Mouse (Mus musculus) midbrain, postnatal 0 days (tissue): ENCODE results near the gene Sars. TPM values are rescaled to one million over a fixed set of nuclear protein-coding genes. Genes with fewer than 3 reads are reported as not detected.
A peak's percentile ranks its signal among the peaks of the same experiment; 100 is the strongest.

Source experiments
- ATAC-seq: fragments of 200-750 bp; cut with Nextera tagmentation; 2 replicates; pipeline ENCODE4 v1.8.0; 2017; ENCODE audit warnings: moderate number of reproducible peaks, mild to moderate bottlenecking, moderate TSS enrichment, moderate library complexity; ENCODE audit not compliant: low FRiP score
- DNase-seq: peaks from one replicate; pipeline ENCODE4 v3.0.0-alpha.2; 2015; ENCODE audit warnings: low spot score
- H3K27ac ChIP-seq: fragments of 300-500 bp; sonication (generic); 2 replicates; pipeline ENCODE4 v1.5.1; 2014; ENCODE audit warnings: low read depth, mild to moderate bottlenecking, low read length, mixed read lengths
- H3K27me3 ChIP-seq: fragments of 300-500 bp; sonication (generic); 2 replicates; pipeline ENCODE4 v1.6.1; 2014; ENCODE audit warnings: low read length, control low read depth, mixed read lengths; ENCODE audit not compliant: insufficient read depth
- H3K36me3 ChIP-seq: fragments of 300-500 bp; sonication (generic); 2 replicates; pipeline ENCODE4 v1.6.1; 2014; ENCODE audit warnings: low read length, control low read depth, mixed read lengths; ENCODE audit not compliant: insufficient read depth
- H3K4me1 ChIP-seq: fragments of 300-500 bp; sonication (generic); 2 replicates; pipeline ENCODE4 v1.6.1; 2014; ENCODE audit warnings: mild to moderate bottlenecking, control low read depth, antibody characterized with exemption, low read length, mixed read lengths; ENCODE audit not compliant: insufficient read depth
- H3K4me2 ChIP-seq: fragments of 300-500 bp; sonication (generic); 2 replicates; pipeline ENCODE4 v1.6.1; 2014; ENCODE audit warnings: low read depth, mild to moderate bottlenecking, low read length, mixed read lengths; ENCODE audit not compliant: poor library complexity, severe bottlenecking
- H3K4me3 ChIP-seq: fragments of 300-500 bp; sonication (generic); 2 replicates; pipeline ENCODE4 v1.5.1; 2014; ENCODE audit warnings: low read depth, mild to moderate bottlenecking, low read length, moderate library complexity
- H3K9ac ChIP-seq: fragments of 300-500 bp; sonication (generic); replicated peaks from 2 replicates; pipeline ENCODE4 v1.6.1; 2014; ENCODE audit warnings: mild to moderate bottlenecking, low read length, moderate library complexity, mixed read lengths; ENCODE audit not compliant: poor library complexity, severe bottlenecking
- H3K9me3 ChIP-seq: fragments of 300-500 bp; sonication (generic); 2 replicates; pipeline ENCODE4 v1.6.1; 2016; ENCODE audit warnings: low read length, control low read depth
- CTCF ChIP-seq: IDR thresholded peaks from 2 replicates; pipeline ENCODE4 v1.5.1; 2016; ENCODE audit warnings: antibody characterized with exemption, mild to moderate bottlenecking
- WGBS: fragments of 180-500 bp; shearing (Covaris S2); extraction: QIAGEN DNeasy Blood & Tissue Kit; methylation state at CpG from one replicate; pipeline ENCODE4 v1.1.7; 2014; 5-methylcytosine and 5-hydroxymethylcytosine counted together
- polyA plus RNA-seq: library from polyadenylated mRNA; unstranded; fragments of >200 nt; fragmentation: Nextera tagmentation; extraction: Ambion mirVana; gene quantifications from 2 replicates; pipeline ENCODE4 v1.2.1, GENCODE M21; 2015
- total RNA-seq: library from RNA; depleted of rRNA; stranded (reverse); fragments of >200 nt; gene quantifications from 2 replicates; pipeline ENCODE4 v1.2.3, GENCODE M21; 2014

Gene Sars
- total and polyA plus RNA-seq, 2 experiments from 2014 or later, result 160 to 223 TPM

GRCm38 (mm10) chr3:108411026-108411753 is 33.8 kb downstream of the Sars start:
- Histone ChIP-seq H3K27me3 (no peaks in the 10 kb centered on the region), H3K36me3 (peaks cover 30% of the 10 kb centered on the region), H3K4me3 (peak overlapping the region; percentile 30), H3K9me3 (no peaks in the 10 kb centered on the region), H3K4me2 (peak overlapping the region; percentile 63), H3K4me1 (peaks cover 34% of the 10 kb centered on the region), H3K9ac (peak overlapping the region; percentile 67), H3K27ac (peak overlapping the region; percentile 72)
- peak; percentile 36 for DNase-seq
- TF ChIP-seq CTCF, result no peak
- peak; percentile 2; the same call in 1 of the 2 replicates for ATAC-seq
- WGBS, result 5% methylated on average over 5 of the region's 5 CpGs

- peak; percentile 50 for DNase-seq
- Histone ChIP-seq H3K27ac (peak overlapping the region; percentile 72), H3K36me3 (peaks cover 33% of the 10 kb centered on the region), H3K4me1 (peaks cover 39% of the 10 kb centered on the region), H3K9ac (peak overlapping the region; percentile 67), H3K4me3 (peak overlapping the region; percentile 30), H3K27me3 (no peaks in the 10 kb centered on the region), H3K9me3 (no peaks in the 10 kb centered on the region), H3K4me2 (peak overlapping the region; percentile 63)
- no peak for ATAC-seq
- no peak for TF ChIP-seq CTCF
- WGBS, result 8% methylated on average over 5 of the region's 5 CpGs
Observed at GRCm38 (mm10) chr3:108410359-108410714, 34.7 kb downstream of the Sars start.

- peak overlapping the region; percentile 67 for H3K9ac ChIP-seq
- no peaks in the 10 kb centered on the region for H3K9me3 ChIP-seq
- no peak for ATAC-seq
- no peak for TF ChIP-seq CTCF
- peak overlapping the region; percentile 72 for H3K27ac ChIP-seq
- peak overlapping the region; percentile 30 for H3K4me3 ChIP-seq
- peaks cover 36% of the 10 kb centered on the region for H3K4me1 ChIP-seq
- peak; percentile 55 for DNase-seq
- H3K36me3 ChIP-seq, result peaks cover 33% of the 10 kb centered on the region
- no peaks in the 10 kb centered on the region for H3K27me3 ChIP-seq
- WGBS, result 13% methylated on average over 8 of the region's 8 CpGs
- peak overlapping the region; percentile 63 for H3K4me2 ChIP-seq
Observed at GRCm38 (mm10) chr3:108409656-108410358, 35.2 kb downstream of the Sars start.

- Histone ChIP-seq H3K4me3 (no peak overlapping the region), H3K36me3 (peaks cover 34% of the 10 kb centered on the region), H3K27me3 (no peaks in the 10 kb centered on the region), H3K9me3 (no peaks in the 10 kb centered on the region), H3K9ac (no peak overlapping the region), H3K4me2 (no peak overlapping the region), H3K4me1 (peaks cover 31% of the 10 kb centered on the region), H3K27ac (no peak overlapping the region)
- 87% methylated on average over 8 of the region's 8 CpGs for WGBS
- DNase-seq, result no peak
- ATAC-seq, result no peak
- no peak for TF ChIP-seq CTCF
Observed at GRCm38 (mm10) chr3:108408517-108409008, 36.4 kb downstream of the Sars start.

- Histone ChIP-seq H3K9ac (no peak overlapping the region), H3K9me3 (no peaks in the 10 kb centered on the region), H3K36me3 (peaks cover 30% of the 10 kb centered on the region), H3K27me3 (no peaks in the 10 kb centered on the region), H3K4me2 (no peak overlapping the region), H3K4me1 (peaks cover 22% of the 10 kb centered on the region), H3K27ac (no peak overlapping the region), H3K4me3 (no peak overlapping the region)
- ATAC-seq (no peak), DNase-seq (no peak)
- TF ChIP-seq CTCF, result no peak
- WGBS, result 62% methylated on average over 24 of the region's 24 CpGs
Observed at GRCm38 (mm10) chr3:108406306-108406885, 38.6 kb downstream of the Sars start.
